23 mouse cellular contexts compared by ENCODE assay signal in the genomic region with DNA sequence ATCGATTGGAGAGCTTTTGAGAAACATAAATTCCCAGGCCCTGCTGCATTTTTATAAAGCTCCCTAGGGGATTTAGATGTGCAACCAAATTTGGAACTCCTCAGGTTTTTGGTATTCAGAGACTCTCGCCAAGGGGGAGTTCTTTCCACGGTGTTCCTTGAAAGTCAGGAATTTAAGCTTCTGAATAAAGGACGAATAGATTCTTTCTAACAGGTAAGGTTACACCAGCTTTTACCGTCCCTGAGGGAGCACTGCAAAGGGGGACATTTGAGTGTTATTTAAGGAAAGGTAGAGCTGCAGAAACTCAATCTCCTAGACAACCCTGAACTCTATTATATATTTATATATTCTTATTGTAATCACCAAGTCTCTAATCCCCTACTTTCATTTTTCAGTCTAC.
"Had no signal": no experiment of that assay in that cellular context is flagged by ENCODE, and none has a peak within 500 bp of the region (broad histone marks: within the 10 kb centered on the region; RNA-seq: fewer than 3 reads in every experiment).

No protein-coding gene starts in this region.

- H3K4me1 ChIP-seq: heart, embryonic 12.5 days; liver, embryonic 12.5 days had no signal

- H3K27me3 ChIP-seq: kidney, embryonic 15.5 days; limb, embryonic 15.5 days; liver, embryonic 12.5 days had no signal

- H3K4me2 ChIP-seq: heart, embryonic 12.5 days; hindbrain, embryonic 14.5 days; kidney, embryonic 15.5 days; limb, embryonic 12.5 days; limb, embryonic 15.5 days; liver, embryonic 12.5 days had no signal

- H3K9me3 ChIP-seq: heart, embryonic 10.5 days; heart, embryonic 12.5 days; kidney, embryonic 15.5 days; limb, embryonic 12.5 days; limb, embryonic 15.5 days; liver, embryonic 12.5 days had no signal

- DNase-seq: gastrocnemius, postnatal 14 days; gastrocnemius, postnatal 36 days; heart, adult 18-20 months; heart, postnatal 10 days; heart, postnatal 36 days; kidney, adult 11 months; kidney, adult 2 months; kidney, adult 9 months; kidney, postnatal 14 days; kidney, postnatal 36 days; layer of hippocampus, adult 9-11 months; layer of hippocampus, postnatal 36 days; left cerebral cortex, postnatal 4 days had no signal

- H3K9ac ChIP-seq: heart, embryonic 12.5 days; hindbrain, embryonic 14.5 days; kidney, embryonic 15.5 days; limb, embryonic 12.5 days; limb, embryonic 15.5 days; liver, embryonic 12.5 days; liver, embryonic 14.5 days had no signal

- H3K4me3 ChIP-seq: heart, embryonic 10.5 days; heart, embryonic 12.5 days; kidney, embryonic 15.5 days; limb, embryonic 12.5 days; limb, embryonic 15.5 days; liver, embryonic 12.5 days had no signal

- H3K36me3 ChIP-seq: heart, embryonic 10.5 days; heart, embryonic 12.5 days; kidney, embryonic 15.5 days; limb, embryonic 12.5 days; limb, embryonic 15.5 days; liver, embryonic 12.5 days had no signal

- ATAC-seq: hindbrain, embryonic 16.5 days; liver, embryonic 12.5 days had no signal

- H3K27ac ChIP-seq: heart, embryonic 10.5 days; hindbrain, embryonic 14.5 days; kidney, embryonic 15.5 days; kidney, postnatal 0 days; limb, embryonic 12.5 days; limb, embryonic 15.5 days; liver, embryonic 12.5 days; liver, embryonic 14.5 days had no signal
